Comparison of ENCODE assay signal across 29 mouse cellular contexts in the genomic region with DNA sequence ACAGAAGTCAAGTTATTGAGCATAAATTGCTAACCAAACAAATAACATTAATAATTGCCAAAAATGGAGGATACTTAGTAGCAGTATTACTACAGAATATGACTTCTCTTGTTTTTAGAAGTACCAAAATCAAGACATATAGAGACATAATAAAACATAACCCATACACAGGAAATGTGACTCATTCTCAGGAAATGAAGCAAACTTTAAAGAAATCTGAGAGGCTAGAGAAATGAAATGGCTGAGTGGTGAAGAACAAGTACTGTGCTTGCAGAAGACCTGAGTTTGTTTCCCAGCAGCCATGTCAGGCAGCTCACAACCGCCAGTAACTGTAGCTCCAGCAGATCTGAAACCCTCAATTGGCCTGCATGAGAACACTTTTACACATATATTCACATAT. TPM values are rescaled to one million over a fixed set of nuclear protein-coding genes. Genes with fewer than 3 reads are reported as not detected.
A peak's percentile ranks its signal among the peaks of the same experiment; 100 is the strongest.
DNase-seq lines count a peak whose midpoint lies in the region; ATAC-seq lines count a peak whose summit lies in the region.
"Had no signal": no experiment of that assay in that cellular context is flagged by ENCODE, and none has a peak within 500 bp of the region (broad histone marks: within the 10 kb centered on the region; RNA-seq: fewer than 3 reads in every experiment).

No protein-coding gene starts in this region.

- ATAC-seq in granulocyte monocyte progenitor cell, adult 5-6 weeks (replicated peaks; ENCODE audit: poor library complexity, severe bottlenecking), result peak; percentile 44; the same call in 1 of the 2 replicates
- ATAC-seq in neutrophil, adult 5-6 weeks (ENCODE audit: extremely low read depth, insufficient number of reproducible peaks, low FRiP score, poor library complexity, severe bottlenecking), result peak; percentile 13; the same call in 1 of the 2 replicates
- ATAC-seq: forebrain, embryonic 15.5 days; hindbrain, embryonic 16.5 days; intestine, embryonic 16.5 days; midbrain, embryonic 16.5 days had no signal

- peak; percentile 72 for DNase-seq in 416B (ENCODE audit: low read depth)
- peak; percentile 52 for DNase-seq in CD4-positive, CD25-positive, alpha-beta regulatory T cell, adult 2 months (ENCODE audit: low read depth, low spot score)
- DNase-seq in kidney, postnatal 4 days, result no peak
- DNase-seq in kidney, postnatal 25 days, result no peak
- no peak for DNase-seq in urinary bladder, adult 18-20 months (ENCODE audit: low spot score in 2 of 2)
- DNase-seq: adrenal gland, adult 8-10 months; cerebellum, adult 9-10 months; cerebellum, postnatal 36 days; gastrocnemius, postnatal 36 days; heart, adult 2 months; heart, postnatal 14 days; kidney, adult 8-10 months; liver; lung, embryonic 14.5 days; retina, postnatal 1 day; right cerebral cortex, postnatal 25 days; spleen, adult 18-20 months; thymus, adult 2 months had no signal

RNA-seq across cellular contexts. Expression of gene Gpr174, which starts 30.8 kb away (rescaled TPM):
- 0.09 TPM in 1 of 2 replicates, not detected in the other for total RNA-seq in granulocyte monocyte progenitor cell, adult 5-6 weeks (2014; fragmentation: Nextera tagmentation)
- total RNA-seq in granulocyte monocyte progenitor cell, adult 5-6 weeks (2017), result not detected in 2 replicates
- total RNA-seq in neutrophil, adult 5-6 weeks (2017), result 51.8 and 57.1 TPM in 2 replicates
- total RNA-seq: gastrocnemius, adult 18-20 months; layer of hippocampus, adult 18-20 months; layer of hippocampus, postnatal 10 days; left cerebral cortex, adult 18-20 months; left cerebral cortex, postnatal 14 days had no signal

Comparison
In these comparisons a context has a peak if more than half of its experiments do, and no peak if none do; other contexts are left out.
1. DNase-seq: peak in 416B (single experiment) and CD4-positive, CD25-positive, alpha-beta regulatory T cell, adult 2 months (single experiment); none in kidney, postnatal 4 days (0 of 2), kidney, postnatal 25 days (0 of 2) and urinary bladder, adult 18-20 months (0 of 2).
2. RNA of gene Gpr174, which starts 30.8 kb away (total RNA-seq): 51.8 to 57.1 TPM in neutrophil, adult 5-6 weeks; 0.09 TPM in granulocyte monocyte progenitor cell, adult 5-6 weeks; every median in the first group is over 10 times any median in the second.